Mouse (Mus musculus) ES-Bruce4 (cell line): Measurements from ENCODE around the gene Pacrg.

Experiments
- CTCF ChIP-seq: IDR thresholded peaks from one replicate; pipeline ENCODE4 v1.8.1; 2011; ENCODE audit warnings: low read depth, low read length
- EP300 ChIP-seq: IDR thresholded peaks from 2 replicates; pipeline ENCODE4 v1.6.1; 2011; ENCODE audit warnings: low read depth, low read length; ENCODE audit not compliant: insufficient read depth
- POLR2A ChIP-seq: IDR thresholded peaks from one replicate; pipeline ENCODE4 v1.8.1; 2011; ENCODE audit warnings: low read length; ENCODE audit not compliant: insufficient read depth

DNA sequence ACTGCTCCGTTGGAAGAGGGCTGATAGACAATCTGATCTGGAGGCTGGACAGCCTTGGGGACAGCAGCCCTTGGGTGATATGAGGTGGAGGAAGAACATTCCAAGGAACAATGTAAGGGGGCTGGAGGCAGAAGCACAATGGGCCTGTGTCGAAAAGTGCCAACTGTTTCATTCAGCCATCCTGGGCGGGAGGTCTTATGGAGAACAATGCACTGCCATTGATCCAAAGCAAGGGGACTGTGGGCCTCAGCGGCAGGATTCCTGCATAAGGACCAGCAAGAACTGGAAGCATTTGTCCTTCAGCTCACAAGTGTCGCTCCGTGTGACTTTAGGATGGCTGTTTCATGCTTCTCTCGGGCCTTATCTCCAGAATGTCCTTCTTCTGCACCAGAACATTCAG, 465.8 kb downstream of the Pacrg start:
- TF ChIP-seq POLR2A (no peak), EP300 (peak; percentile 93), CTCF (no peak)
